Mouse (Mus musculus) cerebellum, adult 2 months (tissue): ENCODE measurements around the gene Egfl7.

Experiments used
- CTCF ChIP-seq: fragments of 200-500 bp; IDR thresholded peaks from 2 replicates; pipeline ENCODE4 v1.5.1; 2011; ENCODE audit warnings: low read depth, mild to moderate bottlenecking, control low read depth, low read length, moderate library complexity, borderline replicate concordance; ENCODE audit not compliant: insufficient read depth
- POLR2A ChIP-seq: fragments of 200-500 bp; IDR thresholded peaks from 2 replicates; pipeline ENCODE4 v1.6.1; 2011; ENCODE audit warnings: low read length, control low read depth, borderline replicate concordance; ENCODE audit not compliant: insufficient read depth

DNA sequence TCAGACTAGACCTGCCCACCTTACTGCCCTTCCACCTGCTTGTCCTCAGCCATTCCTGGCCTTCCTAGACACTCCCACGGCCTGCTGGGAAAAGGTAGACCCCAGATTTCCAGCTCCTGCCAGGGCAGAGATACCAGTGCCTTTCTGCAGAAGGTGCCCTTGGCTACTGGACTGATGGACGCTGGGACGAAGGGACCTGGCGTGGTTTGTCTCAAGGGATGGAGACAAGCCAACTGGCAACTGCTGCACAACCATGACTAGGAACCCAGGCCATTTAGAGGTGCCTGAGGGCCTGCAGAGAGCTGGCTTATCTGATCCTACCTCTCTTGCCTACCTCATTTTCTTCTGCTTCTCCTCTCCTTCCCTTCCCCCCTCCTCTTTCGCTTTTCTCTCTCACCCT, 35.1 kb downstream of the Egfl7 start:
- TF ChIP-seq CTCF, result no peak
- TF ChIP-seq POLR2A, result no peak
